Mouse (Mus musculus): ENCODE data around the gene Ifi27l2a. TPM values are rescaled to one million over a fixed set of nuclear protein-coding genes. Genes with fewer than 3 reads are reported as not detected.

Ifi27l2a gene
- total RNA-seq, 2 experiments from 2014 or later, result 10.1 to 11.7 TPM

DNA sequence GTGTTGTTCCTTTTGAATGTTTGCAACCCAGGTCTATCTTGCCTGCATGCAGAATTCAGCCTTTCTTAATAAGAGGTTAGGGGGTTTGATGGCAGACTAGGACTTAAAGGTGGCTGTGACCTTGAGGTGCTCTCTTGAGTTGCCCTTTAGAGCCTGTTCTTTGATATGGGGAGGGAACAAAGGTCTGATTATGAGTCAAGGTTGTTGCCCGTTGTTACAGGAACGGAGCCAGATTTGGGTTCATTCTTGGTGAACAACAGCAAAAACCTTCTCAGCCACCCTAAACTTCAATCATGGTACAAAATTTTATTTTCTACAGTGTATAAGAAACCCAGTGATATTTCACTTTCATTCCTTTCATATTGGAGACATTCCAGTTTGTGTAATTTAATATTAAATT lies 10.1 kb downstream of the Ifi27l2a start:
- DNase-seq (ENCODE audit: low spot score in 2 of 2), result no peak

DNA sequence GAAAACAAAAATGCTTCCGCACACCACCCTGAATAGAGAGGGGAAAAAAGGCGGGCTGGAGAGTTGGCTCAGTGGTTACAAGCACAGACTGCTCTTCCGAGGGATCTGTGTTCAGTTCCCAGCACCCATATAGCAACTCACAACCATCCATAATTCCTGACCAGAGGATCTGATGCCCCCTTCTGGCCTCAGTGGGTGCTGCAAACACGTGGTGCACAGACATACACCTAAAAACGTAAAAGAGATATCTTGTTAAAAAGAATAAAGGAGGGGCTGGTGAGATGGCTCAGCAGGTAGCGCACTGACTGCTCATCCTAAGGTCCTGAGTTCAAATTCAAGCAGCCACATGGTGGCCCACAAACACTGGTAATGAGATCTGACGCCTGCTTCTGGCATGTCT lies 16.8 kb downstream of the Ifi27l2a start:
- DNase-seq (ENCODE audit: low spot score in 2 of 2), result no peak

DNA sequence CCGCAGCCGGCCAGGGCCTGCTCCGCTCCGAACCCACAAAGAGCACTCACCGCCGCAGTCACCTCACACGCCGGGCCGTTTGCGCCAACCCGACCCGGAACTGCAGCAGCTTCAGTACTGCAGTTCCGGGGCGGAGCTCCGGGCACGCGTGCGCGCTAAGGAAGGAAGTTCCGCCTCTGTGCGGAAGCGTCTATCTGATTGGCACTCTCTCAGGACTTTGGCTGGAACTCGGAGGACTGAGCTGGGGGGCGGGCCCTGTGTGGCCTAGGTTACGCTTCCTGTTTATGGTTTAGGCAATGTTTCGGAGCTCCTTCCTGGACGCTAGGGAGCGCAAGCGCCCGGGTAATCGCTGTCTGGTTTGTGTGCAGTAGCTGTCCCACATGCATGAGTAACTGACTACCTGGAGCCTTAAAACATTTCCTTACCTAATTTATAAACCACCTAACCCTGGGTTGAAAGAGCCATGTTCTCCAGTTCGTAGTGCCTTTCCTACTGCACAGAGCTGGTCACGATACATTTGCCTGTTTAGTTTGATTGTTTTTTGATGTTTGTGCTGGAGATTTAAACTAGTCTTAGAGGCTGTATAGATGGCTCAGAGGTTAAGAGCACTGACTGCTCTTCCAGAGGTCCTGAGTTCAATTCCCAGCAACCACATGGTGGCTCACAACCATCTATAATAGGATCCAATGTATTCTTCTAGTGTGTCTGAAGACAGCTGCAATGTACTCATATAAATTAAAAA lies 17.6 kb downstream of the Ifi27l2a start, which contains the start of gene Ddx24:
Gene Ddx24 (minus strand): TSS at position 102 of the 742 bp plus-strand sequence.
- peak; percentile 88 to 94 for DNase-seq (ENCODE audit: low spot score in 2 of 2)

DNA sequence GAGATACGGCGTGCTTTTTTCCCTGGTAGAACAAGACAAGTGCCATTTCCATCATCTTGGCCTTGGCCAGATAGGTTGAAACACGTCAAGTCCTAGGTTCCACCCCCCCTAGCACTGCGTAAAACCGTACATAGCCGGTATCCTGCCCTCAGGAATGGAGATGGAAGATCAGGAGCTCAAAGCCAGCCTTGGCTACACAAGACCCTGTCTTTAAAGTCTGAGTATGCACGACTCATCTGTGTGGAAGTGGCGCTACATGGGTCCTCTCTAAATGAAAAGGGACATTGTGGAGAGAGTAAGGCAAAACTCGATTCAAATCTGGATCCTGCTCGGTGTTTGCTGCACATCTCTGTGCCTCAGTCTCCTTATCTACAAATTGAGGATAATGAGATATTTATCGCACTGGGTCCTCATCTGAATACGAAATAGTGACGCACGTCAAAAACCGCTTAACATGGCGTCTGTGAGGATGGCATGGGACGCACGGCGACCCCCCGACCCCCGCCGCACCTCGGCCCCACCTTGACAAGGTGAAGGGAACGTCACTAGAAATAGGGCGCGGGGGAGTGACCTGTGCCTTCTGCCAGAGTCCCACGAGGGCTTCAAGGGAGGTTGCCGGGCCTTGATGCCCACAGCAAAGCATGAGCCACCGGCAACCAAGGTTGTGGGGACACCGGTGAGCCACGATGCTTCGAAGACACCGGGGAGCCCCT lies 18.3 kb downstream of the Ifi27l2a start:
- DNase-seq (ENCODE audit: low spot score in 2 of 2), result no peak

DNA sequence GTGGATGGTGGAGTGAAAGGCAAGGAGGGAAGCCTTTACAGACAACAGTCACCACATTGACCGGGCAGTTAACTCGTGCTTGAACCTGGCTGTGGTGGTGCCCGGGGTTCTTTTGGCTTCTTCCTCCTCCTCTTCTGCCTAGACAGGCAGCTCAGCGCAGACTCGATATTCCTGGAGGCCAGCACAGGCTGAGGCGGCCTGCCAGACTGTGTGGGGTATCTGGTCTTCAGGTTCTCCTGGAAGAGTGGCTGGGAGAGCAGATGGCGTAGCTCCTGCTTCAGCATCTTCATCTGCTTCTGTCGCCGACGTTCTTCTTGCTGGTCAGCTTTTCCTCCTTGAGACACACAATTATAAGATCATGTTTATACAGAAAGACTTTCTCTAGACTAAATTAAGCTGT lies 35.3 kb downstream of the Ifi27l2a start:
- no peak for DNase-seq (ENCODE audit: low spot score in 2 of 2)

DNA sequence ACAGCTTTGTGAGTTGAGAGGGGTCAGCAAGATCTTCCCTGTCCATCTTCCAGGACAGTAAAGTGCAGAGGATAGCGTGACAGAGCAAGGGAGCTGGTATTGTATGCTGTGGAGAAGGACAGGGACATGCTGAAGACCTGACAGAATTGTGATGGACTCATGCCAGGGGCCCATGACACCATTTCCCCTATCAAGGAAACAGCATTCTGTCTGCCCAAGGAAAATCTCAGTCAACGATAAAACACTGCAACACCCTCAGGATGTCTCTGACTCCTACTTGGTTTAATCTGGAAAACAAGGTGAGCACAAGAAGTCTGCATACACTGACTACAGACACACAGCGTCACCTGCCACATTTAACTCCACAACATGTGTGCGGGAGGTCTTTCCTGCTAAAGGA lies 35.8 kb downstream of the Ifi27l2a start, which contains the start of gene 9330161L09Rik:
Gene 9330161L09Rik (minus strand): TSS at position 101 of the 400 bp plus-strand sequence.
- DNase-seq (ENCODE audit: low spot score in 2 of 2), result no peak

DNA sequence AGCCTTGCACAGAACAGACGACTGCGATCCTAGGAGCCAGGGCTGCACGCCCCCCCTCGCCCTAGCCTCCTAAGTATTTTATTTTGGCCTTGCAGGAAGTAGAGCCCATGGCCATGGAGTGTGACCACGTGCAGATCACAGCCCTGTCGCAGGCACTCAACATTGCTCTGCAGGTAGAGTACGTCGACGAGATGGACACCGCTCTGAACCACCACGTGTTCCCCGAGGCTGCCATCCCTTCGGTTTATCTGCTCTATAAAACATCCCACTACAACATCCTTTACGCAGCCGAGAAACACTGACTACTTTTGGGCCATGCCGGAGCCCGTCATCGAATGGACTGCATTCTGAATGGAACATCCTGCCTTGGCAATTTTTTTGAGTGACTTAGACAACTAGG lies 39.3 kb downstream of the Ifi27l2a start:
- DNase-seq (ENCODE audit: low spot score in 2 of 2), result no peak

DNA sequence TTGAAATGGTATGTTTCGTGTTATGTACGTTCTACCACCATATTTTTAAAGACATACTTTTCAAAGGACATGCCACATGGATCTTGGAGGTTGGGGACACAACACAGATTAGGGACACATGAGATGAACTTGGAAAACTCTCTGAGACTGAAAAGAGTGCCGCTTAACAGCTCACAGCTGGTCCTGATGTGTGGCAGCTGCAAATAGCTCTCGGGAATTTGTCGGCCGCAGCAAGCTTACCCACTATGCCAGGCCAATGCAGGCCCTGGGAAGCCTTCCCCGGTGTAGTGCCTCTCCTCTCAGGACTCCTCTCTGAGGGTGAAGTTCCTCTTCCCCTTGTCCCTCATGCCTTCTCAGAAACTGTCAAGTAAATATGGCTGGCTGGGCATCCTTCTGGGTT lies 46.7 kb downstream of the Ifi27l2a start:
- no peak for DNase-seq (ENCODE audit: low spot score in 2 of 2)

DNA sequence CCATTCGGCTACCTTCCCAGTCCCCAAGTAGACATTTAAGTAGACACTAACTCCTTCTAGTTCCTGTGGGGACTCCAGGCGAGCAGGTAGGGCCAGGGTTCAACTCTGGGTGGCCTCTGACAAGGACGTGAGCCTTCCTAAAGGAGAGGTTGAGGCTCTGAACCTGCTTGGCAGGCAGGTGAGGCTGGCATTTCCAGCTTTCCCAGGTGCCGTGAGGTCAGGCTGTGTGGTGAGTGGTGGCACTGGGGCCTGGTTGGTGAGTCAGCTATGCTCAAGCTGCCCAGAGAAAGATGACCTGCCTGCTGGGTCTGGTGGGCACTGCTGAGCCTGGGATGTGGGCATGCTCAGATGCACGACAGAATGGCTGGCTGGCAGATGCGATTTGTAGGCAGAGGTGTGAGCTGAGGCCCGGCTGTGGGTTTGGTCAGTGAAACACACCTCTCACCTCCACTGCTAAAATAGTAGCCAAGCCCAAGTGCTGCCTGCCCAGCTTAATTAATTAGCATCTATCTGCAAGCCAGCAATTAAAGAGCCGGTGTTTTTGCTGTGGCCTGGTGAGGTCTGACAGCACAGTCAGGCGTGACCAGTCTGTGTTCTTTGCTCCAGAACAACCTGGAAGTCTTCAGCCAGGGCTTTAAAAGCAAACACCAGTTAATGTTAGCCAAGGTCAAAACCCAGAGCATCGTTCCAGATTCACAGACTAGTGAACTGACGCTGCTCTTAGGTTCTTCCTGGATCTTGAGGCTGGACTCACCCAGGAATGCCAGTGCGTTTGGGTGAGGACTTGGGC lies 47.8 kb downstream of the Ifi27l2a start:
- DNase-seq (ENCODE audit: low spot score in 2 of 2), result no peak

DNA sequence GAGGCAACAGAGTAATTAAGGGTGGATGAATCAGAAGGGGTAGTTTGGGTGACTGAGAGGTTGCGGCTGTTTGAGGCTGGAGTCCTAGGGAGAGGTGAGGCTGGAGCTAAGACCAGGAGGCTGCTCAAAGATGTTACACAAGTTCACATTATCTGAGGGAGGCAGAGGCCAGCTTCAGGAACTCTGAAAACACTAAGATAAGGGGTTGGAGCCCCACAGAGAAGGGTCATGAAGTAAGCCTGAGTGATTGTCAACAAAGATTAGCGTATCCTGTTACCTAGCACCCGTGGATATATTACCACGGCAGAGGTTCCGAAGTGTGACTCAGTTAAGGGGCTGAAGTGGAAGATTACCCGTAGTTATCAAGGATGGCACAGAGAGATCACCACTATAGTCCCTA lies 50.0 kb downstream of the Ifi27l2a start:
- DNase-seq (ENCODE audit: low spot score in 2 of 2), result no peak

Other genes starting within 250 kb of the Ifi27l2a start
- 1 to 10 TPM; 4.8 to 6.9 TPM for gene Prima1, start 201.5 kb downstream of the Ifi27l2a start, total RNA-seq (2021)
- gene Fam181a, start 132.7 kb downstream of the Ifi27l2a start, total RNA-seq (2021), result not detected
- 1 to 10 TPM; 2.5 to 5.2 TPM for gene Asb2, start 87.7 kb downstream of the Ifi27l2a start, total RNA-seq (2021)
- 1 to 10 TPM; 3.2 to 3.5 TPM for gene Otub2, start 55.0 kb downstream of the Ifi27l2a start, total RNA-seq (2021)
- 1 to 10 TPM; 2.6 to 3.0 TPM for gene 9330161L09Rik, start 35.9 kb downstream of the Ifi27l2a start, total RNA-seq (2021)
- gene Ddx24, start 17.9 kb downstream of the Ifi27l2a start, total RNA-seq (2021), result 100 to 1,000 TPM; 109 to 116 TPM
- 100 to 1,000 TPM; 377 to 414 TPM for gene Ifi27, start 9.5 kb downstream of the Ifi27l2a start, total RNA-seq (2021)
- not detected for gene Ifi27l2b, start 13.5 kb upstream of the Ifi27l2a start, total RNA-seq (2021)
- 1 to 10 TPM; 3.3 to 3.7 TPM for gene Ppp4r4, start 88.6 kb upstream of the Ifi27l2a start, total RNA-seq (2021)
- gene Serpina10, start 187.8 kb upstream of the Ifi27l2a start, total RNA-seq (2021), result 10 to 100 TPM in 1 of 2 experiments, 1 to 10 TPM in 1; 1.5 to 11.8 TPM
- 1 to 10 TPM in 1 of 2 experiments, under 1 TPM in 1; 0.76 to 3.0 TPM for gene Serpina6, start 213.5 kb upstream of the Ifi27l2a start, total RNA-seq (2021)
- gene Serpina16, start 232.5 kb upstream of the Ifi27l2a start, total RNA-seq (2021), result not detected

Data from adrenal gland, postnatal 4 days (tissue).